Mouse (Mus musculus) cortical plate, adult 2 months (tissue): Measurements from ENCODE around the gene Fam98c. TPM values are rescaled to one million over a fixed set of nuclear protein-coding genes. Genes with fewer than 3 reads are reported as not detected.

Experiments
- H3K27ac ChIP-seq: fragments of 200-500 bp; 2 replicates; pipeline ENCODE4 v1.5.1; 2012; ENCODE audit warnings: low read length, control low read depth, inconsistent platforms; ENCODE audit not compliant: insufficient read depth
- H3K4me1 ChIP-seq: fragments of 200-500 bp; 2 replicates; pipeline ENCODE4 v1.6.1; 2011; ENCODE audit warnings: low read length; ENCODE audit not compliant: control insufficient read depth, insufficient read depth
- H3K4me3 ChIP-seq: fragments of 200-500 bp; 2 replicates; pipeline ENCODE4 v1.5.1; 2011; ENCODE audit warnings: mild to moderate bottlenecking, low read length, control low read depth; ENCODE audit not compliant: insufficient read depth
- CTCF ChIP-seq: fragments of 200-500 bp; IDR thresholded peaks from 2 replicates; pipeline ENCODE4 v1.5.1; 2011; ENCODE audit warnings: mild to moderate bottlenecking, control low read depth, low read length; ENCODE audit not compliant: insufficient read depth; ENCODE audit errors: extremely low read depth
- POLR2A ChIP-seq: fragments of 200-500 bp; IDR thresholded peaks from 2 replicates; pipeline ENCODE4 v1.6.1; 2011; ENCODE audit warnings: mild to moderate bottlenecking, low read length, control low read depth; ENCODE audit not compliant: insufficient read depth; ENCODE audit errors: extremely low read depth
- polyA plus RNA-seq: library from polyadenylated mRNA; depleted of rRNA; stranded (reverse); fragments of >200 nt; gene quantifications from 2 replicates; pipeline ENCODE4 v1.2.3, GENCODE M21; 2012

The Fam98c gene
- polyA plus RNA-seq, 1 experiment, result 62.3 TPM

GRCm38 (mm10) chr7:29170755-29171561, 14.9 kb upstream of the Fam98c start:
- TF ChIP-seq CTCF, result no peak
- no peak for TF ChIP-seq POLR2A
- no peak overlapping the region for H3K27ac ChIP-seq
- H3K4me3 ChIP-seq, result peak overlapping the region; percentile 93; the same call in 1 of the 2 replicates
- H3K4me1 ChIP-seq, result no peaks in the 10 kb centered on the region

DNA sequence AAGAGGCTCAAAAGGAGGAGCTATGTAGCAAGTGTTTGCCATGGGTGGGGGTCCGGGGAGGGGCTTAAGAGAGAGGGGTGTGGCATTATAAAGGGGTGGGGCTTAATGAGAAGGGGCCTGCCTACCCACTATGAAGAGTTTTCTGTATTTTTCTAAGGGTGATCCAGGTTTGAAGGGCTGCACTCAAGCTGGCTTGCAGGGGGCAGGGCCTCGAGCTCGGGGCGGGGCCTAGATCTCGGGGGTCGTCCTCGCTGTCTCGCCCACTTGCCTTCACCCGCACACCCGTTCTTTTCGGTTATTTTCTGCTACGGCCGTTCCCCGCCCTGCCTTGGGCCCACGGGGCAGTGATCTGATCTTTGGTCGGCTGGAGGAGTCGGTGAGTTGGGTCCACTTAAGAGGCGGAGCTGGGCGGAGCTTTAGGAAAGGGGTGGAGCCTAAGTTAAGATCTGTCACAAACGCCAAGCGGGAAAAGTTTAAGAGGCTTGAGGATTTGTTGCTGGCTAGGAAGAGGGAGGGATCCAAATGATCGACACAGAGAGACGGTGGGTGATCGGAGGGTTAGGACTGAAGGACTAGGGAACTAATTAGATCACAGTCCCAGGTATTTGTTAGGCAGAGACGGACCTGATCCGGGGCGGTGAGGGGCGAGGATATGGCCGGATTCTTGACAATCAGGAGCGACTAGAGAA, 14.2 kb upstream of the Fam98c start, which contains the start of the genes Ggn and Spred3:
Gene Ggn (plus strand): TSS at position 145 of the 689 bp plus-strand sequence.
Gene Spred3 (minus strand): TSS at position 346 of the 689 bp plus-strand sequence.
- Histone ChIP-seq H3K4me3 (peak within 1 kb of the TSS; percentile 93), H3K4me1 (no peaks in the 10 kb centered on the region), H3K27ac (peak within 1 kb of the TSS; percentile 16)
- no peak for TF ChIP-seq POLR2A
- TF ChIP-seq CTCF, result no peak

GRCm38 (mm10) chr7:29169231-29170065, 13.4 kb upstream of the Fam98c start:
- H3K27ac ChIP-seq, result peak overlapping the region; percentile 16
- peak overlapping the region; percentile 93 for H3K4me3 ChIP-seq
- no peaks in the 10 kb centered on the region for H3K4me1 ChIP-seq
- TF ChIP-seq CTCF (no peak), POLR2A (0 out of 2 replicates have a peak, but pooled peaks have one; percentile 21)

DNA sequence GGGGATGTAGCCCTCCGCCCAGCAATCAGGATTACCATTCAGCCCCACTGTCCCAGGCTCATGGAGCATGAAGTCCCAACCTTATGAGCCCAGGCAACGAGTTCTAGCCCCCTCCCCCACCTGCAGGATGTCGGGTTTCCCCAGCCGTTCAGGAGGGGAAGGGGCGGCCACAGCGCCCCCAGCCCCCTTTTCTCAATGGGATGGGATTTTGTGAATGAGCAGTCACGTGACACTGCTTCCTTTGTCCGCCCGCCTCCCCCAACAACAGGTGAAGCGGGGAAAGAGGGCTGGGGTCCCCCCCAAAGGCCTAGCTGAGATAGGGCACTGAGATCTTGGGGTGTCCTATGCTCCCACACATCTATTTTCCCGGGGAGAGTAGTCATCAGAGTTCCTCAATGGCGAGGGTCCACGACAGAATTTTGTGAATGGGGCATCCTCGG, 12.8 kb upstream of the Fam98c start:
- H3K4me1 ChIP-seq, result no peaks in the 10 kb centered on the region
- TF ChIP-seq POLR2A, result no peak
- TF ChIP-seq CTCF, result no peak
- peak overlapping the region; percentile 16 for H3K27ac ChIP-seq
- peak overlapping the region; percentile 93 for H3K4me3 ChIP-seq

DNA sequence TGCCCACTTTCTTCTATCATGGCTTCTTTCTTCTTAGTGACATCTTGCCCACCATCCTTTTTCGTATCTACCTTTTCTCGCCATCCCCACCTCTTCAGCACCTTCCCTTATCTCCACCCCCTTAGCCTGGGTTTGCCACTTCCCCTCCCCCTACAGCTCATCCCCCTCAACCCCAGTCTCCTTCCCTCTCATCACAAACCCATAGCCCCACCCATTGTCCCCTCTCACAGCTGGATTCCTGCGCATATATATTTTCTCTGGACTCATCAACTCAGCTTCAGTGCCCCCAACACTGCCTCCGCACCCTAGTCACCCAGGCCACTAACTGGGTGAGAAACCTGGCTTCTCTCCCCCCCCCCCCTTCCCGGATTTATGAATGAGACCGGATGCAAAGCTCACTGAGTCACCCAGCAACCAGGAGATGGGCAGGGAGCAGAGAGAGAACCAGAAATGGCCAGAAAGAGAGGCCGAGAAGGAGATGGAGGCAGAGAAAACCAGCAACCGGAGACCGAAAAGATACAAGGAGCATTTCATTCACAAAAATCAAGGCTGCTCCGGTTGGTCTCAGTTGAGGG, 12.2 kb upstream of the Fam98c start:
- H3K4me3 ChIP-seq, result peak overlapping the region; percentile 93
- no peaks in the 10 kb centered on the region for H3K4me1 ChIP-seq
- TF ChIP-seq CTCF (no peak), POLR2A (no peak)
- H3K27ac ChIP-seq, result no peak overlapping the region

DNA sequence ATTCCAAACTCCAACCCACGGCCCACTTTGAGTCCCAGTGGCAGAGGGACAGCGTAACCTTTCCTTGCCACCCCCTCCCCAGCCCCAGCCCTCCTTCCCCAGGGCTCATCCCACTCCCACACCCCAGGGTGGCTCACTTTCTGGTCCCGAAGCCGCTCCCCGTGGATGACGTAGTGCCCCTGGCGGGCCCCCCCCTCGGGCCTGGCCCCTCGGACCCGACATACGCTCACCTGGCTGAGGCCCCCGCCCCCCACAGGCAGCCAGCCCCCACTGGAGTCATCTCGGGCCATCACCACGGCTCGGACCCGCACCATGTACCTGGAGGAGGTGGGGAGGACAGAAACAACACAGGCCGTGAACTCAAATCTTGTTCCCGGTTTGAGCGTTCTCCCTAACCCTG, 11.6 kb upstream of the Fam98c start:
- TF ChIP-seq CTCF (no peak), POLR2A (no peak)
- H3K27ac ChIP-seq, result no peak overlapping the region

GRCm38 (mm10) chr7:29162750-29163525, 6.9 kb upstream of the Fam98c start:
- Histone ChIP-seq H3K4me1 (no peaks in the 10 kb centered on the region), H3K4me3 (no peak overlapping the region), H3K27ac (no peak overlapping the region)
- TF ChIP-seq CTCF, result no peak
- TF ChIP-seq POLR2A, result no peak

More for the DNA sequence above, 11.6 kb upstream of the Fam98c start:
- H3K4me3 ChIP-seq, result peak overlapping the region; percentile 93
- H3K4me1 ChIP-seq, result no peaks in the 10 kb centered on the region

DNA sequence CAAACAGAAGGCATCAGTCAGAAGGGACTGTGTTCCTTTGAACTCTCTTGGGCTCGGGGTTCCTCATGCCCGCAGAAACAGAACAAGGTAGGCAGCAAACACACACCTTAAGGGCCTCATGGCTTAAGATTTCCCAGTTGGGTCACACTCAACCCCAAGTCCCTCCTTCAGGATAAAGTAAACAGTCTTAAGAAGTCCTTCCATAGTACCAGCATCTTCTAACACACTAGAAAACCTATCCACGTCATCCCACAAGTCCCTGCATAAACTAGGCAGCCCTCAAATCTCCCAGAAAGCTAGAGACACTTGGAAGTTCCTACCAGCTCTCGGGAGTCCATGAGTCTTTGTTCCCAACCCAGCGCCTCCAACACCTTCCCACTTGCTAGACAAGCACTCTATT, 6.3 kb upstream of the Fam98c start:
- no peak overlapping the region for H3K4me3 ChIP-seq
- H3K27ac ChIP-seq, result no peak overlapping the region
- TF ChIP-seq POLR2A (no peak), CTCF (no peak)
- no peaks in the 10 kb centered on the region for H3K4me1 ChIP-seq

- no peak for TF ChIP-seq CTCF
- TF ChIP-seq POLR2A, result no peak
- no peaks in the 10 kb centered on the region for H3K4me1 ChIP-seq
- no peak overlapping the region for H3K4me3 ChIP-seq
- no peak overlapping the region for H3K27ac ChIP-seq
Observed at GRCm38 (mm10) chr7:29158264-29158663, 2.2 kb upstream of the Fam98c start.
